Mouse (Mus musculus): ENCODE measurements around the gene Zmym5. TPM values are rescaled to one million over a fixed set of nuclear protein-coding genes. Genes with fewer than 3 reads are reported as not detected.
"Not testable (repeated sequence)": the region's sequence is repeated elsewhere in the genome, so short reads cannot be mapped to it uniquely, and the experiment has no call there.

Gene Zmym5
- polyA plus RNA-seq, 1 experiment, result 8.9 TPM

DNA sequence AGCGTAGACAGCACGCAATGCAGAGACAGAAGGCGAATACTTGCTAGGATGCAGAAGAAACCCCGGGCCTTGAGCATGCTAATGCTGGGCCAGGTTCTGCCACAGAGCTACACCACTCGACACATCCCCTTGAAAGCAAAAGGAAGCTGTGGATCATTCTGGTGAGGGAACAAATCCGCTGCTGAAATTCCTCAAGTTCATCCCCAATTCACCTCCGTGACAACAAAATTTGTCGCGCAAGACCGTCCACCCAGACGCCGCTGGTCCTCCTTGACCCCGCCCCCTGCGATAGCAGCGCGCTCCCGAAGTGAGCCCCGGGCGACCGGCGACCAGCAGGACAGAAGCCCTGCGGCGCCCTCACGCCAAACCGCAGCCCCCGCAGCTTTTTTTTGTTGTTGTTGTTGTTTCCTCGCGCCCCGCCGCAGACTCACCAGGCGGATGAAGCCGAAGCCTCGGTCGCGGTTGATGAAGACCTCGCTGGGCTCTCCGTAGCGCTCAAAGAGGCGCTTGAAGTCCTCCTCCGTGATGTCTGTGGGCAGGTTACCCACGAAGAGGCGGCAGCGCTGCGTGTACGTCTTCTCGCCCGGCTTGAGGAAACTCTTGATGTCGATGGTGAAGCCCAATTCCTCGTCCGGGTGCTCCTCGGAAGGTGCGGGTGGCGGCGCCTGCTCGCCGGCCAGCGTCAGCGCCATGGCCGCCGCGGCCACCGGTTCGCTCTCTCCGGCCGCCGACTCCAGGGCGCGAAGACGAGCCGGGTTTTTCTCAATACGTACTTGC, 34.0 kb downstream of the Zmym5 start:
- no peak for DNase-seq (ENCODE audit: low read depth)

DNA sequence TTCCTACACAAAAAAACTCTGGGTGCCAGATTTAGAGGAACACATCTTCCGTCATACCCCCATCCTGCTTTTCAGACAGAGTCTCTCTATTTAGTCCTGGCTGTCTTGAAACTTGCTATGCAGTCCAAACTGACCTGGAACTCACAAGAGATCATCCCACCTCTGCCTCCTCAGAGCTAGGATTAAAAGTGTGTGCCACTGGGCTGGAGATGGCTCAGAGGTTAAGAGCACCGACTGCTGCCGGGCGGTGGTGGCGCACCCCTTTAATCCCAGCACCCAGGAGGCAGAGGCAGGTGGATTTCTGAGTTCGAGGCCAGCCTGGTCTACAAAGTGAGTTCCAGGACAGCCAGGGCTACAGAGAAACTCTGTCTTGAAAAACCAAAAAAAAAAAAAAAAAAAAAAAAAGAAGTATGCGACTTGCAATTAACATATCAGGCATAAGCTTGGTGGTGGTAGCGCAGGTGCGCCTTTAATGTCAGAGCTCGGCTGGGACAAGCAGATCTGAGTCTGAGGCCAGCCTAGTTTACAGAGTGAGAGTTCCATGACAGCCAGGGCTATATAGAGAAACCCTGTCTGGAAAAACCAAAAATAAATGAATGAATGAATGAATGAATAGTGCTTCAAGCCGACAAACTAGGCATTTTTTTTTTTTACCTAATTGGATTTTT, 34.8 kb downstream of the Zmym5 start:
- no peak for DNase-seq (ENCODE audit: low read depth)

DNA sequence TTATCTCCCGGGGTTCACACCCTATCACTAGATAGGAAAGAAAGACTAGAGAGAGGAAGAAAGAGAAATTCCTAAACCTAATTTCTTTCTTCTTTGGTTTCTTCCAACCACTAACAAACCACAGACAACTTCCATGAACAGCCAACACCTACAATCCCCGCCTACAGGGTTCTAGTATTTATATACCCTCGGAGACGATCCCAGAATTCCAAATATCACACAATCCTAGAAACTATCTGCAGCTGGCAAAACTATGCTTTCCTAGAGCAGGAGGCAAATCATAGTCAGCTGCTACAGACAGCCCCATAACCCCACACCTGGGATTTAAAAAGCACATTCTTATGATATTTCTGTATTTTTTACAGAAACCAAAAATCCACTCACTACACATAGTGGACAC, 36.1 kb downstream of the Zmym5 start:
- DNase-seq (ENCODE audit: low read depth), result no peak

DNA sequence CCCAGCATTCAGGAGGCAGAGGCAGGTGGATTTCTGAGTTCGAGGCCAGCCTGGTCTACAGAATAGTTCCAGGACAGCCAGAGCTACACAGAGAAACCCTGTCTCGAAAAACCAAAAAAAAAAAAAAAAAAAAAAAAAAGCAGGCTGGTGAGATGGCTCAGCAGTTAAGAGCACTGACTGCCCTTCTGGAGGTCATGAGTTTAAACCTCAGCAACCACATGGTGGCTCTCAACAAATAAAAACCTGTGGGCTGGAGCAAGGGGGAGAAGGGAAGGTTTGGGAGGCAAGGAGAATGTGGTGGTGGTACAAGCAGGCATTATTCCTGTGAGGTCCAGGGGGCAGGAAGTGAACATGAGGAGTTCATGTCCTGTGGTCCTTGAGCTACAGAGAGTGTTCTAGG, 45.1 kb downstream of the Zmym5 start:
- not testable (repeated sequence) for DNase-seq (ENCODE audit: low read depth)

DNA sequence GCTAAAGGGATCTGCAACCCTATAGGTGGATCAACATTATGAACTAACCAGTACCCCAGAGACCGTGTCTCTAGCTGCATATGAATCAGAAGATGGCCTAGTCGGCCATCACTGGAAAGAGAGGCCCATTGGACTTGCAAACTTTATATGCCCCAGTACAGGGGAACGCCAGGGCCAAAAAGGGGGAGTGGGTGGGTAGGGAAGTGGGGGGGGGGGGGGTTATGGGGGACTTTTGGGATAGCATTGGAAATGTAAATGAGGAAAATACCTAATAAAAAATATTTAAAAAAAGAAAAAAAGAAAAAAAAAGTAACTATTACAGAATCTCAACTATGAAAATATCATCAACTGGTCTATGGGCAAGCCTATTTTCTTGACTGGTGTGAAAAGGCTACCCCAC, 46.4 kb downstream of the Zmym5 start:
- DNase-seq (ENCODE audit: low read depth), result not testable (repeated sequence)

GRCm38 (mm10) chr14:56751282-56751681, 60.2 kb downstream of the Zmym5 start:
- no peak for DNase-seq (ENCODE audit: low read depth)

Other genes with a start within 250 kb of the Zmym5 start
- 0.93 and 1.2 TPM in 2 replicates for gene Cenpj, start 236.3 kb downstream of the Zmym5 start, polyA plus RNA-seq (2012; rRNA removed)
- 6.1 and 10.7 TPM in 2 replicates for gene Parp4, start 236.1 kb downstream of the Zmym5 start, polyA plus RNA-seq (2012; rRNA removed)
- gene Mphosph8, start 143.5 kb downstream of the Zmym5 start, polyA plus RNA-seq (2012; rRNA removed), result 5.3 and 5.4 TPM in 2 replicates
- 5.9 and 7.4 TPM in 2 replicates for gene Pspc1, start 33.4 kb downstream of the Zmym5 start, polyA plus RNA-seq (2012; rRNA removed)
- 11.9 and 12.2 TPM in 2 replicates for gene Zmym2, start 74.9 kb upstream of the Zmym5 start, polyA plus RNA-seq (2012; rRNA removed)
- gene Gja3, start 246.4 kb upstream of the Zmym5 start, polyA plus RNA-seq (2012; rRNA removed), result 0.11 TPM in 1 of 2 replicates, not detected in the other

Measured in gonadal fat pad, adult 2 months (tissue).